Mouse (Mus musculus) adrenal gland, adult 8-10 months (tissue): Measurements from ENCODE around the gene Cpm. TPM values are rescaled to one million over a fixed set of nuclear protein-coding genes. Genes with fewer than 3 reads are reported as not detected.

Experiments
- DNase-seq: peaks from one replicate; pipeline ENCODE4 v3.0.0; 2022
- total RNA-seq, 4 experiments: library from RNA; stranded (reverse); gene quantifications; 2 replicates each; pipeline ENCODE4 v1.2.4; 2022

Cpm gene
- total RNA-seq, 4 experiments from 2014 or later, result 19.9 to 44.3 (median 31.5) TPM

DNA sequence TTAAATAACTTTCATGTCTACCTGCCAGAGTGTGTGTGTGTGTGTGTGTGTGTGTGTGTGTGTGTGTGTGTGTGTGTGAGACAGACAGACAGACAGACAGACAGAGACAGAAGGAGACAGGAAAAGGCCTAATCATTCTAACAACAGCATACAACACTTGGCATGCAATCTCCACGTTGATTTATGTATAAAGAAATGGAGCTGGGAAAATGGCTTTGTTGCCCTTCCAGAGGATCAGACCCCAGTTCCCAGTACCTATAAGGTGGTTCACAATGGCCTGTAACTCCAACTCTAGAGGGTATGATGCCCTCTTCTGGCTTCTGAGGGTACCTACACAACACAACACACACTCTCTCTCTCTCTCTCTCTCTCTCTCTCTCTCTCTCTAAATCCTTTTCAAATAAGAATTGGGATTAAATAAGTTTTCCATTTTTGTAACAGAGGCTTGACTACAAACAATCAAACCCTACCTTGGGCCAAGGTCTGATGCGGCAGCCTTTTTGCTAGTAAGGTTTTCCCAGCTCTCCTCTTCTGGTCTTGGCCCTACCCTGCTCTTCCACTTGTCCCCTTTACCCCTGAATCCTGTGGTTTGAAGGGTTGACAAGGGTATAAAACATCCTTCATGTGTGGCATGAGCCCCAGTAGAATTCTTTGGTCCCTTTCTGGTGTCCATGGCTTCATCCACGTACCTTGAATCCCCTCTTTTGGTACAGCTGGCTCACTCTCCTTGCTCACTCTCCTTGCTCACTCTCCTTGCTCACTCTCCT, 6.7 kb downstream of the Cpm start:
- no peak for DNase-seq

DNA sequence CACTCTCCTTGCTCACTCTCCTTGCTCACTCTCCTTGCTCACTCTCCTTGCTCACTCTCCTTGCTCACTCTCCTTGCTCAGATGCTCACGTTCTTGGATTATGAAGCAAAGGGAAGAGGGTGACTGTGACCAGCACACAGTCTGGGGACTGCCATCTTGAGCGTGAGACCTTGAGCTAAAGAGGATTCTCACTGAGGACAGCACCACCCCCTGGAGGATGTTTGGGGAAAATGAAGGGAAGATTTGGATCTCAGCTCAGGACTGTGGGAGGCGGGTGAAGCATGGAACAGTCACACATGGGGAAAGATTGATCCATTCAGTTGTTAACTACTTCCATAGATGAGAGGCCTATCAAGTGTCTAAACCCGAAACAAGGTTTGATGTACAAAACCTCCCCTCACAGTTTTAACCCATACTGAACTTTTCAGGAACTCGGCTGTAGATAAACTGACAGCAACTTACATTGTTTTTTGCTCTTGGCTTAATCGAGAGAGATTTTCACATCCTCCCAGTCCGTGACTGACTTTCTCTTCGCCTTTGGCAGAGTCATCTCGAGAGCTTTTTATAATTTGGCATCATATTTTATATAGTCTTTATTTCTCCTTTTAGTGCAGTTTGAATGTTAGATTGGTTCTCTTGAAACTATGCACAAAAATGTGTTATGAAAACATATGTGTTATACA, 7.9 kb downstream of the Cpm start:
- DNase-seq, result no peak

DNA sequence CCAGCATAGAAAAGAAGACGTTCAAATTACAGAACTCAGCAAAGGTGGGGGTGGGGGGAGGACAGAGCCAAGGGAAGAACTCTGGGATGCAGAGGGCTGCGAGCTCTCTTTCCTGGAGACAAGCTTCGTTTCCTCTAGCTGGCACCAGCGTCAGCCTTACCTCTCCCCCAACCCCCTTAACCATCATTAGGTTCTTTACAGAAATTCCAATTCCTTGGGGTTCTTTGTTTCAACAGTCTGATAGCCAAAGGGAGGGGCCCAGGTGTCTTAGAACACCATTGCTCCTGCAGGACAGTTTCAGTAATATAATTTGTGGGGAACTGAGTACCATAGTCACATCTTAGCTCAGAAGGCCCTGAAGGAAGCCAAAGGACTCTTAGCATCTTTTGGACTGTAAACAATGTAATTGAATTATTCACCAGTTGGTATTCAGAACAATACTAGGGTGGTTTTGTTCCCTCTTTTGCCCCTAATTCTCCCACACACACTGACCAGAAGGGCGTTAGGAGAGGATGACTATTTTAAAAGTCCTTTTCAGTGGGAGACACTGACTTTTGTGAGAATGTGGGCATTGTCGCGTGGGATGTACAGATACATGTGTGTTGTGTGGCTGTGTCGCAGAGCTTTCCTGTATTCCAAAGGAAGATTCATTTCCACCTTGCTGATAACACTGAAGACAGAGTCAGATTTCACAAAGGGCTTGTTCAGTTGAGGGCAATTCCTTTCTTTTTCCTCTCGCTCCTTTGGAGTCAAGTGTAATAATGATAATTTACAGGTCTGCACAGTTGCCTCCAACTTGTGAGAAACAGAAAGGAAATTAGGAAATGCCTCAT, 8.7 kb downstream of the Cpm start:
- no peak for DNase-seq

DNA sequence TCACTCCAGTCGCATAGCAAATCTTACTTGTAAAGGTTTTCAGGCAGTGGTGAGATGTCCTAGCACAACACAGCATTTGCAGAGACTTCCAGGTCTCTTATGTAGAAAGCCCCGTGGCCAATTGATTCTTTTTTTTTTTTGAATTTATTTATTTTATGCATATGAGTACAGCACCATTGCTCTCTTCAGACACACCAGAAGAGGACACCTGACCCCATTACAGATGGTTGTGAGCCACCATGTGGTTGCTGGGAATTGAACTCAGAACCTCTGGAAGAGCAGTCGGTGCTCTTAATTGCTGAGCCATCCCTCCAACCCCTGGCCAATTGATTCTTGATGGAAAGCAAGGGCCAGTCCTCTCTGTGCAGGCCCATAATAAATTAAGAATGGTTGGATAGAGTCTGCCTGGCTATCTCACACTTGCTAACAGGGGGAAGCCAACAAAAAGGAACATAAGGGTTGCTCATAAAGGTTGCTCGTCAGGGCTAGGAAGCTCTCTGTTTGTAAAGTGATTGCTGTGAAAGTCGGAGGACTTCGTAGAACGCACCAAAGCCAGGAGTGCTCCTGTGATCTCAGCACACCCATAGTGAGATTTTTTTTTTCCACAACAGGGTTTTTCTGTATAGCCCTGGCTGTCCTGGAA, 9.4 kb downstream of the Cpm start:
- no peak for DNase-seq

DNA sequence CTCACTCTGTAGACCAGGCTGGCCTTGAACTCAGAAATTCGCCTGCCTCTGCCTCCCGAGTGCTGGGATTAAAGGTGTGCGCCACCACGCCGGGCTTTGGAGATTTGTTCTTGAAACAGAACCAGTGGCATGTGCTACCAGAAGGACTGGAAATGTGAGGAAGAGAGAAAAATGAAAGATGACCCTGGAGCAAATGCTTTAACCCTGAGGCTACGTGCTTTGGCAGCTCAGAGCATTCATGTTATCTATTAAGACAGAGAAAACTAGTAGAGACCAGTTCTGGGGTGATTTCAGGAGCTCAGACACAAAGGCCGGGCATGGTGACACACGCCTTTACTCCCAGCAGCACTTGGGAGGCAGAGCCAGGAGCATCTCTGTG, 9.9 kb downstream of the Cpm start:
- DNase-seq, result no peak

DNA sequence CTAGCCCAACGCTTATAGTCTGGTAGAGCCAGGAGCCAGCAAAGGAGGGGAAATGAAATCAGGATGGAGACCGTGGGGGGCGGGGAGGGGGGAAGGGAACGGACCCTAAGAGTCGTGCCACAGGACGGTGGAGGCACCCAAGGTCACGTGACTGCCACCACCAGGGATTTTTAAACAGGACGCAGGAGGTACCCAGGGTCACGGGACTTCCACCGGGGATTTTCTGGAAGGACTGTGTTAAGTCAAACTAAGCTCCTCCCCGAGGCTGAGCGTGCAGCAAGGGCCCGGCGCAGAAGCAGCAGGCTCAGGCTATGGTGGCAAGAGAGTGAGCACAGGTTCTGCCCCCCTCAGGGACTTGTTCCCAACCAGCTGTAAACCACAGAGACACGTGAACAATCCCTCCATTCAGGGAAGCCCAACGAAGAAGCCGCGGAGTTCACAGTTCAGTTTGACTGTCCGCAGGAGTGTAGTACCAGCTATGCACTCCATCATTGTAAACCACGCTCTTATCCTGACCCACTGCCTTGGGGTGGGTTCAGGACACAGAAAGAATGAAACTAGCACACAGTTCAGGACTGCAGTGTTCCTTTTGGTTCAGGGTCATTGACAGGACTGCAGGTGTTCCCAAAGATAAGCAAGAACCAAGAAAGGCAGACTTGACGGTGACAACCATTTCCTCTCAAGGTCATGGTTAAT, 10.7 kb downstream of the Cpm start:
- DNase-seq, result no peak

DNA sequence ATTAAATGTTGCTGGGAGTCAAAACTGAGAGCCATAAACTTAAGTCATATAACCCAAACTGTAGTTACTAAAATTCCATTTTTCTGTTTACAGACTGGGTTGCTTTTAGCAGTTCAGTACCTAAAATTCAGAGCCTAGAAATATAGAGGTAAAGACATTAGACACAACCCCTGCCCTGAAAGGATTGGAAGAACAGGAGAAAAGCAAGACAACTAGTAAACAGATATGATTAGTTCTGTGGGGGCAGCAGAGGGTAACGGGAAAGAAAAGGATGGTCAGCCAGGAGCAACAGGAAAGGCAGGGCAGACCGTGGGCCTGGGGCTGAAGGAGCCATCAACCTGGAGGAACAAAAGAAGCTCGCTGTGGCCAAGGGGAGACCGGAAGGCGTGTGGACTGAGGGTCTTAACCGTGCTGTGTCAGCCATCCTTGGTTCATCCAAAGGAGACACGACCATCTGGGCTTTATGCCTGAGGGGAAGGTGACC, 11.3 kb downstream of the Cpm start:
- no peak for DNase-seq

DNA sequence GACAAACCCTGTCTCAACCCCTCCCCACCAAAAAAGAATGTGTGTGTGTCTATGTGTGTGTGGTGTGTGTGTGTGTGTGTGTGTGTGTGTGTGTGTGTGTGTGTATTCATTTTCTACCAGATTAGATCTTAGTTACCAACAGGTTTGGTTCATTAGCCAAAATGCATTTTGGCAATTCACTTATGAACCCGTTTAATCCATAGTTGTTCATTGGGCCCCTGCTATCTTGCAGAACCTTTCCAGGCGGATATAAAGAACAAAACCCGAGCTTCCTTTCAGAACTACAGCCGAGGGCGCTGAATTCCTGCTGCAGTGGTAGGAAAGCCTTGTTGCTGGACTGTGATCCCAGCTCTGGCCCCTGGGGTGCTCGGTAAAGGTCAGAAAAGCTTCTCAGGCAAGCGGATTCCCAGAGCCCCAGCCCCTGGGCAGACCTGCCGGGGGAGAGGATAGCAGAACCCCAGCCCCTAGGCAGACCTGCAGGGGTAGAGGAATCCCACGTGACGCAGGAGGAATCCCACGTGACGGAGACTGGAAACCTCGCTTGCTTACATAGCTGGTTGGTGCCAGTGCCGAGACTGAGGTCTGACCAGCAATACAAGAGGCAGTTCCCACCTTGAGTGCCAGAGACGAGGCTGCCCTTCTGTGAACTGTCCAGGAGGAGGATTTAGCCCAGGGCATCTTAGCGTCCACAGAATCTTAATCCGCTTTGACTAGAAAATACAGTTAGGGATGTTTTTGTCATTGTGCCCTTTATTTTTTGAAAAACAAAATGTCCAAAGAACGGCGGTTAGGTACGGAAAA, 12.3 kb downstream of the Cpm start:
- DNase-seq, result no peak

DNA sequence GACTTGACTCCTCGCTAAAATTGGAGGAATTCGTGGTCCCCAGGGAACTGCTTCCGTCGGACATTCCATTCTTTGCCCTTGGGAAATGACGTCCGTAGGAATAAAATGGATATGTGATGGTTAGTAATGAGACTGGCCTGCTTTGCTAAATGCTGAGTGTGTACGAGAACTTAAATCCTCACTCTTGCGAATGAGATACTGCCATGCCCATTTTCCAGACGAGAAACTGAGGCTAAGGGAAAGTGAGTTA, 12.8 kb downstream of the Cpm start:
- DNase-seq, result no peak

DNA sequence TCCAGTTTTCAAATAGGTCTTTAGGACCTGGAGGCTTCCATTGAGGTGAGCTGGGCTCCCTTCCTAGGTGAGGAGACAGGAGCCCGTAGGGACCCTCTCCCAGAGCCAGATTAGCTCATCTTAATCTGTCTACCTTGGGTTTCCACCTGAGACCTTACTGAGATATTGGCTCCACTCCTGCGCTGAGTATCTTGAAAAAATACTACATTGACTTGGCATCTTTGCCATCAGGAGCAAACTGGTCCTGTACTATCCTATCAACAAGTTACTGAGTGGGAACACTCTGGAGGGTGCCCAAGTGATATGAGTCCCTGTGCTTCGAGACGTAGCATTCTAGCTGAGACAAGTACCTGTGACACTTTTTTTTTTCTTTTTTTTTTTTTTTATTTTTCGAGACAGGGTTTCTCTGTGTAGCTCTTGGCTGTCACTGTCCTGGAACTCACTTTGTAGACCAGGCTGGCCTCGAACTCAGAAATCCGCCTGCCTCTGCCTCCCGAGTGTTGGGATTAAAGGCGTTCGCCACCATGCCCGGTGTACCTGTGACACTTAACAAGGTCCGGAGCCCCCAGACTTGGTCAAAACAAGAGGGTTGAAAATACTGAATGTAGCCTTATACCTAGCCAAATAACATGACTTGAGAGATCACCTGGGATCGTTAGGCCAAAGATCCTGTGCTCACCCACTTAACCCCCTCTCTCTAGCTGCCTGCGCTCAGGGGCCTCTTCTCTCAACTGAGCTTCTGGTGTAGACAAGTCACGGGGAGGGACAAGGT, 13.4 kb downstream of the Cpm start:
- DNase-seq, result no peak

DNA sequence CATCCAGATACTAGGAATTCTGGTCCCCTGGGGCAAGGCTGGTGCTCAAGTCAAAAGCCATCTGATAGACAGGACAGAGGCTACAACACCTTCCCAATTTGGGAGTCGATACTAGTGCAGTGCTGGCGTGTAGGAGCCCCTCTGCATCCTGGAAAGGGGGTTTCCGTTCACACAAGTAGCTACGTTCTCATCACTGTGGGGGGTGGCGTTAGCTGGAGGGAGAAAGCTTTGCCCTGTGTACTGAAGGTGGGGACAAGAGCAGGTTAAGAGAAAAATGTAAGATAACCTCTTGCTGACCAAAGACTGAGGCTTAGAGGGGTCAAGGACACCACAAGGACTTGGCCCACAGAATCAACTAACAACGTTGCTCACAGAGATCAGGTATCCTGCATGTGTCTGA, 14.0 kb downstream of the Cpm start:
- DNase-seq, result no peak

DNA sequence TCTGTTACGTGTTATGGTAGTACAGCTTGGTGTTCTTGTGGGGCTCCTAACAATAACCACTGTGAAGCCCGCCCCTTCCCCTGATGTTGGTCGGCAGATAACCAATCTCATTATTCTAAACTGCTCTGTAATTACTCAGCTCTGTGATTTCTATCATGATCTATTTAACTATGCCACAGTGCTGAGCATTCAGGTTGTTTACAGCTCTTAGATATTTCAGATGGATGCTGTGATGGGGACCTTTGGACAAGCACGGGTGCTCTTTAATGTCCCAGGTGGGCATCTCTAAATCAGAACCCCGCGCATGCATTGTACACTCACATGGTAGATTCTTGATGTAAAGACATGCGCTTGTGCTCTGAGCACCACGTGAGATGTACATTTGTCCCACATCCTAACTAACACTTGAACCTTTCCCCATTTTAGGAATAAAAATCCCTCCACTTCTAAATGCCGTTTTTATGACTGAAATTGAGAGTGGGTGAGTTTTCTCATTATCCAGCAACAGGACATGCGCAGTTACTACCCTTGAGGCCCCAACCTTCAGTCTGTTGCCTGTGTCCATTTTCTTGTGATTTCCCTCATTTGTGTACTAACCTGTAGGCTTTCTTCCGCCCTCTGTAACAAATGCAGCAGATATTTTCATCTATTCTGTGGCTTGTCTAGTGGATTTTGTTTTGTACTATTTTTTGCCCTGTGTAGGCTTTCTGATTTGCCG, 14.6 kb downstream of the Cpm start:
- DNase-seq, result no peak

DNA sequence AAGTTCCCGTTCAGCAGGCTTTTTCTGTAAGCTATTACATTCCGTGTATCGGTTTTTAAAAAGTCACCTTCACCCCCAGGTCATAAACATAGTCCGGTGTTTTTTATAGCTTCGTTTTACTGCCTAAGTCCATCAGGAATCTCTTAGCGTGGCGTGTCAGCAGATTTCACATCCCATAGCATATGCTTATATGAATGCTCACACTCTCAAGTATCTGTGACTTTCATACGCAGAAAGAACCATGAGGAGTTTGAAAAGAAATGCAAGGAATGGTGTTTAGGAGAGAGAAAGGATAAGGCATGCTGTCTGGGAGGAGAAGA, 15.1 kb downstream of the Cpm start:
- no peak for DNase-seq

DNA sequence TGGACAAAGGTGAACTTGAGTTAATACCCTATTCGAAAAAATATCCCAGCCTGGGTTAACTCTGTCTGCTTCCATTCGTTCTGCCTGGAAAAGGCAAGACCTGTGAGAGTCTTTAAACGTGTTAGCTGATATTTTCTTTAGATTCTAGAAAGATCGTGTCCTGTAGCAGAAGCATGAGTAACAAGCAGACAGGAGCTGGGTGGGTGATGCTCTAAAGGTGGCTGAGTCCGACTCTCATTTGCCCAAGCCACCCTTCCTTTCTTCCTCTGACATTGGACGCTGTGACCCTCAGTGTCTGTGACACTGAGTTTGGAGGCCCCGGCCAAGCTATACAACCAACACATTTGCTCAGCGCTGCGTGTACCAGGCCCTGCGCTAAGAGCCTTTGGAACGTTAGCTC, 15.5 kb downstream of the Cpm start:
- no peak for DNase-seq

DNA sequence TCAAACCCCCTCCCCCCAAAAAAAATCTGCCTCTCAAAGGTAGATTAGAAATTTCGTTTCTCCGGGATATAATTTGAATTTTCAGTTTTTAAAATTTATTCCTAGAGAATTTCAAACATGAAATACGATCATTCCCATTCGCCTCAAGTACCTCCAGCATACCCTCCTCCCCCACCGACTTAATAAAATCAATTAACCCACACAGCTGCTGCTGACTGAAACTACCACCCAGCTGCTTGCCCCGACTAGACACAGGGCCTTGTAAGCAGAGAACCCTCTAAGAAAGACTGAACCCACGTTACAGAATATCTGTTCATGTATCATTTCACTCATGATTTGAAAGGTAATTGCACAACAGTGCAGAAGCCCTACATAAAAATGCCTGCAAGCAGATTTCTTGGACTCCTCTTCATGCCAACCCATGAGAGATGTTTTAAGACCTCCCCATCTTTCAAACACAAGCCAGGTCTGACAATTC, 16.2 kb downstream of the Cpm start:
- no peak for DNase-seq

DNA sequence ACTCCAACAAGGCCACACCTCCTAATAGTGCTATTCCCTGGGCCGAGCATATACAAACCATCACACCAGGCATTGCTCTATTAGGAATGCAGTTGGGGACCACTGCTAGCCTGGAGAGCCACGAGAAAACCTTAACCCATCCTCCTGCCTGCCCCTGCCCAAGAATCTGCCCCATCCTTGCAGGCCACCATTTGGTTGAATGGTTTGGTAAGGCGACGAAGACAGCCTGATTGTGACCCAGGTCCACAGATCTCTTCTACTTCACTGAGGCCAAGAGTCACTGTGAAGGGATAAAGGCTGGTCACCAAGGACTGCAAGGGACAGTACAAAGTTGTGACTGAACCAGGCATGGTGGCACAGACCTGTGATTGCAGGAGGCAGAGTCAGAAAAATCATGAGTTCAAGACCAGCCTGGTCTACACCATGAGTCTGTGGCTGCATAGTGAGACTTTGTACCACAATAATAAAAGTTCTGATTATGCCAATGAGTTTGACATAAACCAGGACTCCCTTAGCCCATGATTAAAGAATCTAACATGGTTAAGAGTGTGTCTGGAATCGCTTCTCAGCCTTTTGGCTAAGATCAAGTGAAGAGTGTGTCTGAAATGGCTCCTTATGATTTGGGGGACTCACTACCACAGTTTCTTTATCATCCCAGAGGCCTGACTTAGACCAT, 17.3 kb downstream of the Cpm start:
- no peak for DNase-seq

DNA sequence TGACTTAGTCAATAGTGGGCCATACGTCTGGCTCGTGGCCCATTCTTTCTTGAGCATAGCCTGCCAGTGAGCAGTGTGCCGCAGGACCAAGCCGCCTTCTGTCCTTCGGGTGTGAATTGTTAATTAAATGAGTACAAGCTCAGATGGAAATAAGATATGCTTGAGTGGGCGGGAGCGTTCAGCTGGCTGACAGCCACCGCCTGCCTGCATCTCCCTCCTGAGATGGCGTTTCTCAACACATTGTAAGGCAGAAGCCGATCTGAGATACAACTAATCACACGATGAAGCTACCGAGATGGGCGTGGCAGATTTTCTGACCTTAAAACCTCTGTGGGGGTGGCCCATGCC, 17.8 kb downstream of the Cpm start:
- DNase-seq, result no peak

DNA sequence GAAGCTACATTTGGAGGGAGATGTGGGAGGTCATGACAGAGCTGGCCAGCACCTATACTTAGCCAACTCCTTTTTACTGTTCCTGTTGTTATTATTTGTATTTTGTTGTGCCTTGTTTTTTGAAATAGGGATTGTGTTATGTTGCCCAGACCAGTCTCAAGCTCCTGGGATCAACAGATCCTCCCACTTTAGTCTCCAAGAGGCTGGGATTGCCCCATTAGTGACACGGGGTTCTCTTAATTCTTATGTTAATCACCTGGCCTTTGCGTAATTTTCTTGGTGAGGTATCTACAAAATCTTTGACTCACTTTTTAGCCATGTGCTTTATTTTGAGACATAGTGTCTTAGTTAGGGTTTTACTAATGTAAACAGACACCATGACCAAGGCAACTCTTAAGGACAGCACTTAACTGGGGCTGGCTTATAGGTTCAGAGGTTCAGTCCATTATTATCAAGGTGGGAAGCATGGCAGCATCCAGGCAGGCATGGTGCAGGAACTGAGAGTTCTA, 18.7 kb downstream of the Cpm start:
- DNase-seq, result no peak

DNA sequence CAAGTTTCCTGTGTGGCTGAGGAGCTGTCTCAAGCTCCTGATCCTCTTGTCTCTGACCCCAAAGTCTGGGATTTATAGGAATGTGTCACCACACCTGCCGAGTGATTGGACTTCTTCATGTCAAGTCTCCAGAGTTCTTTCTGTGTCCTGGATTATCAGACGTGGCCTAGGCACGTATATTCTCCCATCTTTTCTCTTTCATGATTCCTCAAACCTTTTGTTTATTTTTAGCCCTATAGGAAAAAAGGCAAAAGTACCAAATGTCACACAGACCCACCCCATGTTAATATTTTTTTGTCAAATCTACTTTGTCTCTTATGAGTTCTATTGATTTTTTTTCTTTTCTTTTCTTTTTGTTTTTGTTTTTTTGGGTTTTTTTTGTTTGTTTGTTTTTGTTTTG, 19.3 kb downstream of the Cpm start:
- DNase-seq, result no peak
